12 mouse cellular contexts compared by ENCODE assay signal in the genomic region with DNA sequence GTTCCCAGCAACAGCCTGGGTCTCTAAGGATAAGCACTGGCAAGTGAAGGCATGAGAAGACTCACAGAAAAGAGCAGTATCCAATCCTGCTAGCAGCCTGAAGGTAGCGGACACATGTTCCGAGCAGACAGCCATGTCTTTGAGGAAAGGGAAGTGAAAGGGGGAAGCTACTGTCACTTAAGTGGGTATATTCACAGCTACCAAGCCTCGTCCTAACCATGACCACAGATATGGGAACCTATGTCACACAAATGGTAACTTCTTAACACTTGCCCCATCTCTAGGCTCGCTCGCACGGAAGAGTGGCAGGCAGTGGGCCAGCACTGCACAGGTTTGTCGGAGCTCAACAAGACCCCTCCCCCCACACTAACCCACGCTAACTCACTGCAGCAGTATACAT.
DNase-seq lines count a peak whose midpoint lies in the region; ATAC-seq and TF ChIP-seq lines count a peak whose summit lies in the region.
"Had no signal": no experiment of that assay in that cellular context is flagged by ENCODE, and none has a peak within 500 bp of the region (broad histone marks: within the 10 kb centered on the region; RNA-seq: fewer than 3 reads in every experiment).

No protein-coding gene starts in this region.

- H3K27ac ChIP-seq in liver, embryonic 12.5 days, result no peak overlapping the region
- H3K27ac ChIP-seq in liver, embryonic 11.5 days (ENCODE audit: low read depth, low read length), result no peak overlapping the region
- peak overlapping the region; percentile 95 for H3K27ac ChIP-seq in bone marrow macrophage, adult 2 months (ENCODE audit: insufficient read depth, low read depth, low read length)
- peak overlapping the region; percentile 51; the same call in 1 of the 2 replicates for H3K27ac ChIP-seq in liver, postnatal 0 days (ENCODE audit: low read depth)
- no peak overlapping the region for H3K27ac ChIP-seq in left cerebral cortex, adult 2 months
- H3K27ac ChIP-seq: hindbrain, embryonic 13.5 days had no signal

- H3K4me1 ChIP-seq in liver, embryonic 12.5 days, result no peaks in the 10 kb centered on the region
- H3K4me1 ChIP-seq in liver, embryonic 11.5 days (replicated peaks; ENCODE audit: control insufficient read depth, insufficient read depth, low read length), result no peaks in the 10 kb centered on the region
- H3K4me1 ChIP-seq in bone marrow macrophage, adult 2 months (ENCODE audit: control insufficient read depth, insufficient read depth, low read length), result peaks cover 26% of the 10 kb centered on the region
- H3K4me1 ChIP-seq in liver, postnatal 0 days (ENCODE audit: insufficient read depth), result no peaks in the 10 kb centered on the region
- H3K4me1 ChIP-seq: hindbrain, embryonic 13.5 days had no signal

- H3K27me3 ChIP-seq in liver, embryonic 12.5 days (replicated peaks), result 0 out of 2 replicates have a peak, but pooled peaks cover 7% of the 10 kb centered on the region
- H3K27me3 ChIP-seq in liver, embryonic 11.5 days (replicated peaks; ENCODE audit: control insufficient read depth, insufficient read depth, low read length), result no peaks in the 10 kb centered on the region
- H3K27me3 ChIP-seq in liver, postnatal 0 days (ENCODE audit: insufficient read depth, low read length), result 0 out of 2 replicates have a peak, but pooled peaks cover 4% of the 10 kb centered on the region
- H3K27me3 ChIP-seq: hindbrain, embryonic 13.5 days had no signal

- no peak for TF ChIP-seq EP300 in liver, postnatal 0 days (IDR thresholded peaks at IDR 0.05; ENCODE audit: low read depth)

- no peaks in the 10 kb centered on the region for H3K9me3 ChIP-seq in liver, embryonic 12.5 days (replicated peaks)
- H3K9me3 ChIP-seq in liver, embryonic 11.5 days (ENCODE audit: control insufficient read depth, low read length), result no peaks in the 10 kb centered on the region
- no peaks in the 10 kb centered on the region for H3K9me3 ChIP-seq in liver, postnatal 0 days (ENCODE audit: low read length)
- H3K9me3 ChIP-seq: hindbrain, embryonic 13.5 days; megakaryocyte, embryonic 14.5 days had no signal

- peak; percentile 13; the same call in 1 of the 2 replicates for ATAC-seq in liver, embryonic 12.5 days
- ATAC-seq in liver, embryonic 11.5 days (replicated peaks; ENCODE audit: low FRiP score), result no peak
- ATAC-seq in liver, postnatal 0 days, result peak; percentile 63
- no peak for ATAC-seq in erythroblast, adult 5-6 weeks (replicated peaks; ENCODE audit: low FRiP score, poor library complexity, severe bottlenecking)
- ATAC-seq: activated CD4-positive, CD25-positive, alpha-beta regulatory T cell, adult 4 months had no signal

- no peak overlapping the region for H3K9ac ChIP-seq in liver, embryonic 12.5 days
- no peak overlapping the region for H3K9ac ChIP-seq in liver, embryonic 11.5 days (ENCODE audit: low read depth, low read length)
- H3K9ac ChIP-seq in liver, postnatal 0 days (replicated peaks), result no peak overlapping the region
- H3K9ac ChIP-seq: hindbrain, embryonic 13.5 days had no signal

- H3K4me2 ChIP-seq in liver, embryonic 12.5 days, result no peak overlapping the region
- H3K4me2 ChIP-seq in liver, embryonic 11.5 days, result no peak overlapping the region
- no peak overlapping the region for H3K4me2 ChIP-seq in liver, postnatal 0 days (ENCODE audit: low read depth, low read length)
- H3K4me2 ChIP-seq: hindbrain, embryonic 13.5 days had no signal

- intact Hi-C loops in left cerebral cortex, adult 2 months (cut with DNase I), result no loop called here

- 32% methylated on average over 8 of the region's 8 CpGs for WGBS in liver, embryonic 12.5 days (ENCODE audit: insufficient replicate concordance)
- WGBS in liver, embryonic 11.5 days, result 54% methylated on average over 8 of the region's 8 CpGs
- 36% methylated on average over 8 of the region's 8 CpGs for WGBS in liver, postnatal 0 days (ENCODE audit: insufficient replicate concordance)

- no peak for DNase-seq in liver, embryonic 11.5 days (ENCODE audit: low spot score)
- DNase-seq in liver, postnatal 0 days, result peak; percentile 33
- DNase-seq in spleen, adult 18-20 months, result peak; percentile 51 to 53
- DNase-seq in left cerebral cortex, adult 2 months (ENCODE audit: extremely low spot score in 1 of 2, low spot score in 2 of 2), result no peak
- DNase-seq in layer of hippocampus, adult 9-10 months (ENCODE audit: low spot score), result no peak
- DNase-seq: embryo, embryonic 11 days had no signal

- TF ChIP-seq POLR2A in bone marrow macrophage, adult 2 months (IDR thresholded peaks at IDR 0.05; ENCODE audit: borderline replicate concordance, low read depth, low read length), result no peak

- no peak overlapping the region for H3K4me3 ChIP-seq in liver, embryonic 12.5 days
- H3K4me3 ChIP-seq in liver, embryonic 11.5 days (ENCODE audit: low read depth, low read length), result no peak overlapping the region
- peak overlapping the region; percentile 38 for H3K4me3 ChIP-seq in bone marrow macrophage, adult 2 months (ENCODE audit: insufficient read depth, low read length)
- H3K4me3 ChIP-seq in liver, postnatal 0 days (ENCODE audit: low read depth, low read length), result no peak overlapping the region
- H3K4me3 ChIP-seq in left cerebral cortex, adult 2 months, result no peak overlapping the region
- H3K4me3 ChIP-seq: hindbrain, embryonic 13.5 days; megakaryocyte, embryonic 14.5 days had no signal

- TF ChIP-seq CTCF in bone marrow macrophage, adult 2 months (IDR thresholded peaks at IDR 0.05; ENCODE audit: low read depth, low read length), result no peak
- no peak for TF ChIP-seq CTCF in liver, postnatal 0 days (IDR thresholded peaks at IDR 0.05; ENCODE audit: low read depth)
- TF ChIP-seq CTCF in left cerebral cortex, adult 2 months (IDR thresholded peaks at IDR 0.05), result no peak

- H3K36me3 ChIP-seq in liver, embryonic 12.5 days, result no peaks in the 10 kb centered on the region
- no peaks in the 10 kb centered on the region for H3K36me3 ChIP-seq in liver, embryonic 11.5 days (ENCODE audit: control insufficient read depth, insufficient read depth, low read length)
- H3K36me3 ChIP-seq in liver, postnatal 0 days (replicated peaks; ENCODE audit: insufficient read depth, low read length), result no peaks in the 10 kb centered on the region

Comparison
In these comparisons a context has a peak if more than half of its experiments do, and no peak if none do; other contexts are left out.
1. ATAC-seq: peak in liver, embryonic 12.5 days (single experiment) and liver, postnatal 0 days (single experiment); none in liver, embryonic 11.5 days (single experiment) and erythroblast, adult 5-6 weeks (single experiment).
2. H3K27ac ChIP-seq: peak in bone marrow macrophage, adult 2 months (single experiment) and liver, postnatal 0 days (single experiment); none in liver, embryonic 12.5 days (single experiment), liver, embryonic 11.5 days (single experiment) and left cerebral cortex, adult 2 months (single experiment).
3. DNase-seq: peak in liver, postnatal 0 days (single experiment) and spleen, adult 18-20 months (2 of 2); none in liver, embryonic 11.5 days (single experiment), left cerebral cortex, adult 2 months (0 of 2) and layer of hippocampus, adult 9-10 months (single experiment).